Mouse (Mus musculus): ENCODE results near the gene Zfhx3. TPM values are rescaled to one million over a fixed set of nuclear protein-coding genes. Genes with fewer than 3 reads are reported as not detected.

The Zfhx3 gene
- polyA plus RNA-seq, 1 experiment from 2014 or later, result 68.4 TPM

DNA sequence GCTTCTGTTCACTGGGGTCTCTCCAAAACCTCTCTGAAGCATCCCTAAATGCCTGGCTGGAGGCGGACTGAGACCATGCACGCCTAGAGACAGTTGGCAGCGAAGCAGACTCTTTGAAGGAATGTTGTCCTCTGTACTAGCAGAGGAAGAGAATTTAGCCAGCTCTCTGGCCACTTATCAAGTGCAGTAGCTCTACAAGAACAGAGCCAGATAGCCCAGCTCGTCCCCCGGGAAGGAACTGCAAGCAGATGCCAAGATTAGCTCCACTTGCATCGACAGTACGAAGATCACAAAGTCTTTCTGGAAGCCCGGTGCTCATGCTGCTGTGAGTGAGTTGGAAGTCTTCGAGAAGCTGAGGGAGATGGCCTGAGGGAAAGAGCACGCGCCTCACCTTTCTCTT is 983.7 kb downstream of the Zfhx3 start:
- H3K27me3 ChIP-seq (ENCODE audit: control insufficient read depth, insufficient read depth, low read length), result no peaks in the 10 kb centered on the region
- H3K9ac ChIP-seq (replicated peaks; ENCODE audit: low read length), result no peak overlapping the region
- peak overlapping the region; percentile 55; the same call in 1 of the 2 replicates for H3K27ac ChIP-seq (replicated peaks; ENCODE audit: low read depth, low read length)
- H3K4me2 ChIP-seq (ENCODE audit: low read length), result no peak overlapping the region
- H3K9me3 ChIP-seq (ENCODE audit: control insufficient read depth, low read length), result no peaks in the 10 kb centered on the region
- peaks cover 6% of the 10 kb centered on the region; the same call in 1 of the 2 replicates for H3K36me3 ChIP-seq (ENCODE audit: control insufficient read depth, insufficient read depth, low read length)
- 71% methylated on average over 11 of the region's 11 CpGs for WGBS
- H3K4me3 ChIP-seq (replicated peaks; ENCODE audit: low read depth, low read length), result no peak overlapping the region
- DNase-seq, result no peak
- no peak for ATAC-seq (ENCODE audit: low FRiP score, low TSS enrichment)
- H3K4me1 ChIP-seq (ENCODE audit: control insufficient read depth, insufficient read depth, low read length), result peaks cover 14% of the 10 kb centered on the region; the same call in 1 of the 2 replicates

DNA sequence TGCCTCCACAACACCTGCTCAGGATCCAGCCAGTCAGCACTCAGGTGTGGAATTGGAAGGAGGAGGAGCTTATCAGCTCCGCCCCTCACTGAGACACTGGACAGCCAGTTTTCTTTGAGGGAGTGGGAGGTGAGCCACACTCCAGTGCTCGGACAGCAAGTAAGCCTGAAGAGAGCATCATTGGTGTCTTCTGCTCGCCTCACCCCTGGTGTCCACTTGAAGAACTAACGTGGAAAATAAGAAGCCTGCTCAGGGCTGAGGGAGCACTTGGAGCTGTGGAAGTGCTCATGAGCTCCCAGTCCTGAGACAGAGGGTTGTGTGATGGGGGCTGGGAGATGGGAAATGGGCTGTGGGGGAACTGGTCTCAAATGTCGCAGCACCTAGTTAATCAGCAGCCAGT is 988.2 kb downstream of the Zfhx3 start:
- Histone ChIP-seq H3K27ac (replicated peaks; ENCODE audit: low read depth, low read length) (no peak overlapping the region), H3K4me3 (replicated peaks; ENCODE audit: low read depth, low read length) (no peak overlapping the region), H3K27me3 (ENCODE audit: control insufficient read depth, insufficient read depth, low read length) (no peaks in the 10 kb centered on the region), H3K9ac (replicated peaks; ENCODE audit: low read length) (no peak overlapping the region), H3K4me2 (ENCODE audit: low read length) (no peak overlapping the region), H3K36me3 (ENCODE audit: control insufficient read depth, insufficient read depth, low read length) (peaks cover 27% of the 10 kb centered on the region), H3K9me3 (ENCODE audit: control insufficient read depth, low read length) (no peaks in the 10 kb centered on the region), H3K4me1 (ENCODE audit: control insufficient read depth, insufficient read depth, low read length) (peaks cover 10% of the 10 kb centered on the region)
- 79% methylated on average over 5 of the region's 5 CpGs for WGBS
- DNase-seq (no peak), ATAC-seq (ENCODE audit: low FRiP score, low TSS enrichment) (no peak)

DNA sequence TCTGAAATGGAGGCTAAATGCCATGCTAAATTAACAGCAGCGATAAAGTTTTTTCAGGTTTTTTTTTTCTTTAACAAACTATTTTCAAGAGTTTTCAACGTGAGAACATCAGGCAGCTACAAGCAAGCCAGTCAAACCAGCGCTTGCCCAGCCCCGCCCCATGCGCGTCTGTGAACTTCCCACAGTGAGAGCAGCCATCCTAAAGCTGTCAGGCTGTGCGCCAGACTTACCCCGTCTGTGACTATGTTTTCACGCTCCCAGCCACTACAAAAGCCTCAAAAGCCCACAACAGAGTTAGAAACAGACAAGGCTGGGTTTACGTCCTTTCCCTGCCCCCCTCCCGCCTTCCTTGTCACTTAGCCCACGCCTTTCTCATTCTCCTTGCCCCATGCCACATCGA is 989.4 kb downstream of the Zfhx3 start:
- ATAC-seq (ENCODE audit: low FRiP score, low TSS enrichment), result no peak
- Histone ChIP-seq H3K4me2 (ENCODE audit: low read length) (no peak overlapping the region), H3K4me1 (ENCODE audit: control insufficient read depth, insufficient read depth, low read length) (peaks cover 19% of the 10 kb centered on the region), H3K4me3 (replicated peaks; ENCODE audit: low read depth, low read length) (no peak overlapping the region), H3K9me3 (ENCODE audit: control insufficient read depth, low read length) (no peaks in the 10 kb centered on the region), H3K27me3 (ENCODE audit: control insufficient read depth, insufficient read depth, low read length) (no peaks in the 10 kb centered on the region), H3K36me3 (ENCODE audit: control insufficient read depth, insufficient read depth, low read length) (peaks cover 35% of the 10 kb centered on the region), H3K27ac (replicated peaks; ENCODE audit: low read depth, low read length) (peak overlapping the region; percentile 41), H3K9ac (replicated peaks; ENCODE audit: low read length) (0 out of 2 replicates have a peak overlapping the region, but pooled peaks have one; percentile 4)
- WGBS, result 38% methylated on average over 13 of the region's 13 CpGs
- DNase-seq, result peak; percentile 50

DNA sequence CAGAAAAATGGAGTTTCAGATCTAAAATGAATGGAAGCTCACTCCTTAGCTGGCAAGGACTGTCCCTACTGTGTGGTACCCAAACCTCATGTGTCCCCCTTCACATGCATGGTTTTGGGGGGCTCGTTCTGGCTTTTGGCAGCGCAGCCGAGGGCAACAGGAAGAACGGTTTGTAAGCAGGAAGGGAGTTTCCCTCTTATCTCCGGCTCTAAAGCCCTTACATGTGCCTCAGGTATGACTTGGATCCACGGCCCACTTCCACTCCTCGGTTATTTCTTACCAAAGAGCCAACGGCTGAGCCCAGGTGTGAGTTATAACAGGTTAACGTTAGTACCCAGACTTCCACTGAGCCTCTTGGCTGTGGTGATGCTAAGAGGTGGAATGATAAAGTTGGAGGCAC is 990.3 kb downstream of the Zfhx3 start:
- 91% methylated on average over 9 of the region's 9 CpGs for WGBS

DNA sequence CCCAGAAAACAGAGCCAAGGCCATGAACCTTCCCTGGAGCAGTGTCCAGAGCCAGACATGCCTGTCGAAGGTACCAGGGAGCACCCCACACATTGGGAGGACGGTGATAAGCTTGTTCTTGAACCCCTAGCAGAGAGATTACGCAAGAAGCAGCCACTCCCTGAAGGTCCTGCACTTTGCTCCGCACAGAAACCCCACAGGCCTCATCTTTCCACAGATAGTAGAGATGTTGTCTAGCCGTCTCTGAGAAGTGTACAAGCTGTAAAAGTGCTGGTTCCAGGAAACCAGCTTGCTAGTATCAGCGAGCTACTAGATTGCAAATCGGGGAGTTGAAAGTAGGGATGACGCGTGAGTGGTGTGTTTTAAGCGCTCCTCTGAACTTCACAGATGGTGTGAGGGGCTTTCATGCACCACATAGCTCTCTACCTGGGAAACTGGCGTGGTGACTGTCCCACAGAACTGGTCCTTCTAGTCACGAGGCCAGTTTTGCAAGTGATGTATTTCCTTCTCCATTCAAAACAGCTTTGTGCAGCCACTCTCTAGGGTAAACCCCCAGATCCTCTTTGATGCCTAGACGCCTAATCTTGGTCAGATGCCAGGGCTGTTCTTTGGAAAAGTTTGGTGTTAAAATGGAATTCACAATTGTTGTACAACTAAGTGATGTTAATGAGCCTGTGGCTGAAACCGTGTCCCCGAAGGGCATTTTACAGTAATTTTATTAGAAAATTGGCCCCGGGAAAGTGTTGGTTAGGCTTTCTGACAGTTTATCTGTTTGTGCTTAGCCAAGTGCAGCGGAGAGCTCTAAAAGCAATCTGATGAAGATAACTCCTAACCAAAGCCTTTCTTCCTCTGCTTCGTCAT is 993.6 kb downstream of the Zfhx3 start:
- Histone ChIP-seq H3K36me3 (ENCODE audit: control insufficient read depth, insufficient read depth, low read length) (peaks cover 38% of the 10 kb centered on the region), H3K4me1 (ENCODE audit: control insufficient read depth, insufficient read depth, low read length) (peaks cover 33% of the 10 kb centered on the region), H3K27me3 (ENCODE audit: control insufficient read depth, insufficient read depth, low read length) (no peaks in the 10 kb centered on the region), H3K4me2 (ENCODE audit: low read length) (no peak overlapping the region), H3K27ac (replicated peaks; ENCODE audit: low read depth, low read length) (peak overlapping the region; percentile 76), H3K9me3 (ENCODE audit: control insufficient read depth, low read length) (no peaks in the 10 kb centered on the region), H3K4me3 (replicated peaks; ENCODE audit: low read depth, low read length) (no peak overlapping the region), H3K9ac (replicated peaks; ENCODE audit: low read length) (no peak overlapping the region)
- ATAC-seq (ENCODE audit: low FRiP score, low TSS enrichment) (no peak), DNase-seq (peak; percentile 56)
- WGBS, result 70% methylated on average over 18 of the region's 18 CpGs

More for the DNA sequence above, 990.3 kb downstream of the Zfhx3 start:
- Histone ChIP-seq H3K36me3 (ENCODE audit: control insufficient read depth, insufficient read depth, low read length) (peaks cover 32% of the 10 kb centered on the region), H3K4me2 (ENCODE audit: low read length) (no peak overlapping the region), H3K27ac (replicated peaks; ENCODE audit: low read depth, low read length) (peak overlapping the region; percentile 41), H3K9ac (replicated peaks; ENCODE audit: low read length) (no peak overlapping the region), H3K4me3 (replicated peaks; ENCODE audit: low read depth, low read length) (no peak overlapping the region), H3K27me3 (ENCODE audit: control insufficient read depth, insufficient read depth, low read length) (no peaks in the 10 kb centered on the region), H3K9me3 (ENCODE audit: control insufficient read depth, low read length) (no peaks in the 10 kb centered on the region), H3K4me1 (ENCODE audit: control insufficient read depth, insufficient read depth, low read length) (peaks cover 27% of the 10 kb centered on the region)
- DNase-seq, result no peak
- no peak for ATAC-seq (ENCODE audit: low FRiP score, low TSS enrichment)

DNA sequence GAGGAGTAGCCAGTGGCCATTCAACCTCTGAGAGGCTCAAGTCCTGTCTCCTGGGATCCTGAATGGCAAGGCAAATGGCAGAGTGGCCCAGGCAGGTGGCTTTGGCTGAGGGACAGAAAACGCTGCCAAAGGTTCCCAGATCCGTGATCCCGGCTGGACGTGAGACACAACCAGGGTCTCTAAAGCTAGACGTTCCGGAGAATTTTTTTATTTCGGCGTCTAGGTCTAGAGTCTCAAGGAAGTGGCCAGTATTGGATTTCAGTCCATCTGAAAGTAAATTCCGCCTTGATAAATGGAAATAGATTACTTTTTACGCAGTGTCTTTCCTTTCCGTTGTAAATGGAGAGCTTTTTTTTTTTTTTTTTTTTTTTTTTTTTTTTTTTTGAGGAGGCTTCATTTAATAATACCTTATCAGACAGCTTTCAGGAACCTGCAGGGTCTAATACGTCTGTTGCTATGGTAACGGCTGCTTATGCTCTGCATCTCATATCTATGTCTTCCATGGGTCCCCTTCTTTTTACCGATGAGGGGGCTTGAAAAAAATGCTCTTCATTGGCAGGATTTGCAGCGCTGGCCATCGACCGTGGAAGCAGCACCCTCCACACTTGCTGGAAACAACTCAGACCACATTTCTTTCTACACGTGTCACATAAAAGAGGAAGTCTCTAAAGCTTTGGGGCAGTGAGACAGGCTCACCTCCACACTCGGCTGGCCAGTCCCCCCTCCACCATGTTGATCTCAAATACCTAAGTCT is 994.4 kb downstream of the Zfhx3 start:
- Histone ChIP-seq H3K9ac (replicated peaks; ENCODE audit: low read length) (no peak overlapping the region; the same call in 1 of the 2 replicates), H3K27ac (replicated peaks; ENCODE audit: low read depth, low read length) (peak overlapping the region; percentile 82), H3K27me3 (ENCODE audit: control insufficient read depth, insufficient read depth, low read length) (no peaks in the 10 kb centered on the region), H3K36me3 (ENCODE audit: control insufficient read depth, insufficient read depth, low read length) (peaks cover 40% of the 10 kb centered on the region), H3K4me2 (ENCODE audit: low read length) (no peak overlapping the region), H3K9me3 (ENCODE audit: control insufficient read depth, low read length) (no peaks in the 10 kb centered on the region), H3K4me1 (ENCODE audit: control insufficient read depth, insufficient read depth, low read length) (peaks cover 34% of the 10 kb centered on the region), H3K4me3 (replicated peaks; ENCODE audit: low read depth, low read length) (no peak overlapping the region)
- 57% methylated on average over 19 of the region's 19 CpGs for WGBS
- no peak for ATAC-seq (ENCODE audit: low FRiP score, low TSS enrichment)
- peak; percentile 86 for DNase-seq

DNA sequence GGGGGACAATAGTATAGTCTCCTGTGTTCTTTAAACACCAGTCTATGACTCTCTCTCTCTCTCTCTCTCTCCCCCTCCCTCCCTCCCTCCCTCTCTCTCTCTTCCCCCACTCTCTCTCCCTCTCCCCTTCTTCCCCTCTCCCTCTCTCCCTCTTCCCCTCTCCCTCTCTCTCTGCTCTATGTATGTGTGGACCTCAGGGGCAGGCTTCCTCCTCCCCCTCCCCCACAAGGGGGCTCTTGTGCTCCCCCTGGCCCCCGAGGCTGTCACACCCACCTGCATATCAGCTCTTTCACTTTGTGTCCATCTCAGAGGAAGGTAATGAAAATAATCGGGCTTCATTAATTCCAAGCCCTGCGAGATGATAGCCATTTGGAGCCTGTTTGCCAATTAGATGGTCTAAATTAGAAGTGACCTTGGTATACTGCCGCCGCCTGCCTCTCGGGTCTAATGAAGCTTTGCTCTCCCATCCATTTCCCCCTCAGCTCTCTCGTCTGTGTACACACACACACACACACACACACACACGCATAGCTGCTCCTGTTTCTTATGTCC is 995.5 kb downstream of the Zfhx3 start:
- no peak for DNase-seq
- Histone ChIP-seq H3K4me2 (ENCODE audit: low read length) (no peak overlapping the region), H3K27me3 (ENCODE audit: control insufficient read depth, insufficient read depth, low read length) (no peaks in the 10 kb centered on the region), H3K27ac (replicated peaks; ENCODE audit: low read depth, low read length) (peak overlapping the region; percentile 82), H3K9ac (replicated peaks; ENCODE audit: low read length) (no peak overlapping the region), H3K4me1 (ENCODE audit: control insufficient read depth, insufficient read depth, low read length) (peaks cover 37% of the 10 kb centered on the region), H3K36me3 (ENCODE audit: control insufficient read depth, insufficient read depth, low read length) (peaks cover 43% of the 10 kb centered on the region), H3K4me3 (replicated peaks; ENCODE audit: low read depth, low read length) (no peak overlapping the region), H3K9me3 (ENCODE audit: control insufficient read depth, low read length) (no peaks in the 10 kb centered on the region)
- WGBS, result 58% methylated on average over 8 of the region's 8 CpGs
- ATAC-seq (ENCODE audit: low FRiP score, low TSS enrichment), result no peak

DNA sequence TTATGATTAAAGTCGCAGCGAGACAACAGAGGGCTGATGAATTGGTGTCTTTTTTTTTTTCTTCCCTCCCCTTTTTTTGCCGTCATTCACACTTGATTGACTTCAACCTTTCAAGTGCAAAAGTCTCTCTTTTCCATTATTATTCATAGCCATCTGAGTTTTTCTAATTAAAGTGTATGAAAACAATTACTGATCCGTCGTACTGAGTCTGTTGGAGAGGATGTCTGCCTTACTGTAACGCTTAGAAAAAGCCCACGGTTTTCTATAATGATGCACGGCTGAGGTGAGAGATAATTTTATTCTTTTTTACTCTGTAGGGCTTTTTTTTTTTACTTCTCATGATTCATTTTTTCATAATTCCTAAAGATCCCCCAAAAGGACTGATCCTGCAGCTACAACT is 1000.2 kb downstream of the Zfhx3 start:
- H3K27me3 ChIP-seq (ENCODE audit: control insufficient read depth, insufficient read depth, low read length), result no peaks in the 10 kb centered on the region
- no peak for ATAC-seq (ENCODE audit: low FRiP score, low TSS enrichment)
- H3K4me2 ChIP-seq (ENCODE audit: low read length), result no peak overlapping the region
- no peak overlapping the region for H3K4me3 ChIP-seq (replicated peaks; ENCODE audit: low read depth, low read length)
- H3K9ac ChIP-seq (replicated peaks; ENCODE audit: low read length), result no peak overlapping the region
- WGBS, result 33% methylated on average over 8 of the region's 8 CpGs
- no peaks in the 10 kb centered on the region for H3K9me3 ChIP-seq (ENCODE audit: control insufficient read depth, low read length)
- H3K4me1 ChIP-seq (ENCODE audit: control insufficient read depth, insufficient read depth, low read length), result peaks cover 40% of the 10 kb centered on the region
- peak overlapping the region; percentile 85 for H3K27ac ChIP-seq (replicated peaks; ENCODE audit: low read depth, low read length)
- H3K36me3 ChIP-seq (ENCODE audit: control insufficient read depth, insufficient read depth, low read length), result peaks cover 40% of the 10 kb centered on the region
- peak; percentile 51 for DNase-seq
